Mouse (Mus musculus): ENCODE measurements around the gene Abcb6. TPM values are rescaled to one million over a fixed set of nuclear protein-coding genes. Genes with fewer than 3 reads are reported as not detected.

Gene Abcb6
- polyA plus RNA-seq, 1 experiment from 2014 or later, result 30.8 TPM

GRCm38 (mm10) chr1:75168093-75168471, 12.1 kb downstream of the Abcb6 start:
- H3K4me2 ChIP-seq, result peak overlapping the region; percentile 56
- no peaks in the 10 kb centered on the region for H3K9me3 ChIP-seq
- no peaks in the 10 kb centered on the region for H3K27me3 ChIP-seq
- peak overlapping the region; percentile 55; the same call in 1 of the 2 replicates for H3K9ac ChIP-seq
- peaks cover 25% of the 10 kb centered on the region for H3K36me3 ChIP-seq (replicated peaks)
- H3K4me3 ChIP-seq (replicated peaks), result peak overlapping the region; percentile 61
- 11% methylated on average over 7 of the region's 7 CpGs for WGBS
- ATAC-seq (ENCODE audit: low FRiP score), result peak; percentile 36; the same call in 1 of the 2 replicates
- 0 out of 2 replicates have a peak overlapping the region, but pooled peaks have one; percentile 87 for H3K27ac ChIP-seq
- peaks cover 14% of the 10 kb centered on the region for H3K4me1 ChIP-seq

GRCm38 (mm10) chr1:75160256-75160617, 20.0 kb downstream of the Abcb6 start:
- Histone ChIP-seq H3K4me1 (no peaks in the 10 kb centered on the region), H3K27me3 (no peaks in the 10 kb centered on the region), H3K4me3 (replicated peaks) (no peak overlapping the region), H3K9me3 (no peaks in the 10 kb centered on the region), H3K4me2 (no peak overlapping the region), H3K36me3 (replicated peaks) (no peaks in the 10 kb centered on the region), H3K27ac (no peak overlapping the region), H3K9ac (no peak overlapping the region)
- 82% methylated on average over 4 of the region's 4 CpGs for WGBS
- no peak for ATAC-seq (ENCODE audit: low FRiP score)

- Histone ChIP-seq H3K27ac (no peak overlapping the region), H3K4me3 (replicated peaks) (no peak overlapping the region), H3K9me3 (no peaks in the 10 kb centered on the region), H3K36me3 (replicated peaks) (no peaks in the 10 kb centered on the region), H3K4me1 (no peaks in the 10 kb centered on the region), H3K4me2 (no peak overlapping the region), H3K9ac (no peak overlapping the region), H3K27me3 (no peaks in the 10 kb centered on the region)
- ATAC-seq (ENCODE audit: low FRiP score), result no peak
- 64% methylated on average over 5 of the region's 5 CpGs for WGBS
Measured at GRCm38 (mm10) chr1:75159540-75160255, 20.5 kb downstream of the Abcb6 start.

- Histone ChIP-seq H3K27ac (no peak overlapping the region), H3K4me1 (no peaks in the 10 kb centered on the region), H3K4me3 (replicated peaks) (no peak overlapping the region), H3K9ac (no peak overlapping the region), H3K4me2 (no peak overlapping the region), H3K27me3 (no peaks in the 10 kb centered on the region), H3K36me3 (replicated peaks) (no peaks in the 10 kb centered on the region), H3K9me3 (no peaks in the 10 kb centered on the region)
- ATAC-seq (ENCODE audit: low FRiP score), result no peak
Measured at GRCm38 (mm10) chr1:75158990-75159389, 21.2 kb downstream of the Abcb6 start.

DNA sequence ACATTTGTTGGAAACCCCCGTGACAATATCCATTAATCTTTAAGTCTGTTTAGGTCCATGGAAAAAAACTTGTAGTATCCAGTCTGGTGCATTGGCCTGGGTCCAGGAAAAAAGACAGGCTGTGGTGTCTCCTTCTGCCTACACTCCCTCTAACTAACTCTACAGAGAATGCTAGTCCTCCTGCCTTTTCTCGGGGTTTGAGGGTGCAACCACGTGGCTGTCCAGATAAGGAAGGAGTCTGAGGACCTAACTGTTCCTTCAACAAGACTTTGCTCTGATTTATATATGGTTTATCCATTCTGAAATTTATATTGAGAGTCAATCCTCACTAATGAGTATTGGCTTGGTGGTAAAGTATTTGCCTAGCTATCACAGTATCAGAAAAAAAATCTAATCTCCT, 24.4 kb downstream of the Abcb6 start:
- Histone ChIP-seq H3K4me3 (replicated peaks) (no peak overlapping the region), H3K4me2 (no peak overlapping the region), H3K9me3 (no peaks in the 10 kb centered on the region), H3K36me3 (replicated peaks) (no peaks in the 10 kb centered on the region), H3K9ac (no peak overlapping the region), H3K27ac (no peak overlapping the region), H3K27me3 (no peaks in the 10 kb centered on the region), H3K4me1 (no peaks in the 10 kb centered on the region)
- 75% methylated on average over 3 of the region's 3 CpGs for WGBS
- no peak for ATAC-seq (ENCODE audit: low FRiP score)

DNA sequence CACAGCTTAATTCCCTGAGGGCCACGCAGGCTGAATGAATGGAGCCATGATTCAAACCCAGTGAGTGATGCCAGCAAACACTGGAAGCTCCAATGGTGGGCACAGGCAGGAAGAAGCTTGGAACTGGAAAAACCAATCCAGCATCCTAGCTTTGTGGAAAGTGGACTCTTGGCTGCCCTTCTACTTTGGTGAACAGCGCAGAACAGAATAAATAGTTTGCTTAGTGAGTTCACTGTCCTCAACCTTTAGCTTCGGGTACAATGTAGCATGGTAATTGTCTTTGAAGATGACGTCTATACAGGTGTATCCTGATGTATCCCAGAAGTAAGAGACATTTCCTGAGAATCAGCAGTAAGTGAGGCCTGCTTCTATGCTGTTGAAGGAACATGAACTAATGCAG, 31.5 kb downstream of the Abcb6 start:
- Histone ChIP-seq H3K27ac (no peak overlapping the region), H3K4me1 (peaks cover 12% of the 10 kb centered on the region), H3K9ac (no peak overlapping the region), H3K4me3 (replicated peaks) (no peak overlapping the region), H3K27me3 (no peaks in the 10 kb centered on the region), H3K9me3 (no peaks in the 10 kb centered on the region), H3K4me2 (no peak overlapping the region), H3K36me3 (replicated peaks) (peaks cover 49% of the 10 kb centered on the region)
- ATAC-seq (ENCODE audit: low FRiP score), result no peak
- WGBS, result 93% methylated on average over 4 of the region's 4 CpGs

DNA sequence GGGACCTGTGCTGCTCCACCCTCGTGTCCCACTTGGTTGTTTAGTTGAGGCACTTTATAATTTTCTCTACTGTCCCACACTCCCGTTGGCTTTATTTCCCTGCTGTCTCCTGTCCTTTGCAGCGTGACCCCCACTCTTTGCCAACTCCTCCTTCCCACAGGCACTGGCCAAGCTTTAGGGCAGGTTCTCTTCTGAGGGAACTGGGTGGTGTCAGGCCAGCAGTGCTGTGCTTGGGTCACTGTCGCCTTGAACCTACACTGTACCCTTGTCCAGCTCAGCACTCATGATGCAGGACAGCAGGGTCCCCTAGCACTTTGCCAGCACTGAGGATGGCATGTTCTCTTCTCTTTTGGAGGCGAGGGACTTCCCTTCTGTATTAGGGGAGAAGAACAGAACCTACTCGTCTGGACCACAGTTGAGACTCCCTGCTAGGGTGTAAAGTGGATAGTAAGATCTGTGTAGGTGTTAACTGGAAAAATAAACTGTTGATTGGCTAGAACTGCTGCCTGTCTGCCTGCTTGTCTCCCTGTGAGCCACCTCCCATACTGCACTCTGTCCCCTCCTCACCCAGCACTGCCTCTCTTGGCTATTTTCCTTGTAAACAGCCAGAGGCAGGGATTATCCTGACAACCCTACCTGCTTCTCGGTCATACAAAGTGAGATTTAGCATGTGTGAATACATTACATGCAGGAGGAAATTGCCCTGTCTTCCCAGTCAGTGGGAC, 32.6 kb downstream of the Abcb6 start:
- Histone ChIP-seq H3K9me3 (no peaks in the 10 kb centered on the region), H3K4me3 (replicated peaks) (no peak overlapping the region), H3K4me1 (peaks cover 17% of the 10 kb centered on the region), H3K36me3 (replicated peaks) (peaks cover 49% of the 10 kb centered on the region), H3K9ac (no peak overlapping the region), H3K27ac (no peak overlapping the region), H3K4me2 (no peak overlapping the region), H3K27me3 (no peaks in the 10 kb centered on the region)
- ATAC-seq (ENCODE audit: low FRiP score), result no peak
- 84% methylated on average over 7 of the region's 7 CpGs for WGBS

GRCm38 (mm10) chr1:75145589-75145988, 34.6 kb downstream of the Abcb6 start:
- no peak overlapping the region for H3K9ac ChIP-seq
- no peak overlapping the region for H3K4me2 ChIP-seq
- no peaks in the 10 kb centered on the region for H3K9me3 ChIP-seq
- no peak for ATAC-seq (ENCODE audit: low FRiP score)
- no peaks in the 10 kb centered on the region for H3K27me3 ChIP-seq
- WGBS, result 98% methylated on average over 3 of the region's 3 CpGs
- peaks cover 49% of the 10 kb centered on the region for H3K36me3 ChIP-seq (replicated peaks)
- no peak overlapping the region for H3K27ac ChIP-seq
- H3K4me1 ChIP-seq, result peaks cover 25% of the 10 kb centered on the region
- H3K4me3 ChIP-seq (replicated peaks), result no peak overlapping the region

DNA sequence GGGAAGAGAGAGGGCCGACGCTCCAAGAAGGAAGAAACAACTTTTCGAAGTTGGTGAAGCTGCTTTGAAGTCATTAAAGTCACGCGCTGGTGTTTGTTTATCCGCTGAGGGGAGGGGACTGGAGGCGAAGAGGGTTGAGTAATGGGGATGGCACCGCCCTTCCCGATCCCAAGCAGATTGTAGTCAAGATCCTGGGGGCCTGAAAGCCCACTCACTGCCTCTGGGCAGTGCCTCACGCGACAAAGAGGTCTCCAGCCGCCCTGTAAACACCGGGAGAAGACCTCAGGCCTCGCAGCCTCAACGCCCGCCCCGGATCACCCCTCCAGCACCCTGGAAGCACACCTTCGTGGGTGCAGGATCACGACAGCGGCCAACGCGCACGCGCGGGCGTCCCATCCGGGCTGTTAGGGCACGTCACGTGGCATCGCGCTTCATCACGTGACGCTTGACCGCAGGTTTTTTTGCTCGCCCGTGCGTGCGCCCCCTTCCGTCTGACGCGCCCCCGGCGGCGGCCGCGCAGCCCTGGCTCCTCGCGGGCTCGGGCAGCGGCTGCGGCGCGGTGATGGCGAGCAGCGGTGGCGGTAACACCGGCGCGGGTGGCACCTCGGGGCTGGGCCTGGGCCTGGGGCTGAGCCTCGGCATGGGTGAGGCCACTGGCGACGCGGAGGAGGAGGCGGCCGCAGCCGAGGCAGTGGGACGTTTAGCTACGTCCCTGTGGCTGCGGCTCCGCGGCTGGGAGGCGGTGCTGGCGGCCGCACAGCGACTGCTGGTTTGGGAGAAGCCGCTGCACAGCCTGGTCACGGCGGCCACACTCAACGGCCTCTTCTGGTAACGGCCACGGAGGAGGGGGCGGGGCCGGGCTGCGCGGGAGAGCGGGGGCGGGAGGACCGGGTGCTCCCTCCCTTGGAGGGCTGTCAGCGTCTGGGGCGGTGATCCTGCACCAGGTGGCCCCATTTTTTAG, 37.6 kb downstream of the Abcb6 start, which contains the start of the genes Cnppd1 and Retreg2:
Gene Cnppd1, minus strand, starts transcription at position 411 of the 961 bp plus-strand sequence.
Gene Retreg2, plus strand, starts transcription at position 478 of the 961 bp plus-strand sequence.
- peak within 1 kb of the TSS; percentile 93 for H3K9ac ChIP-seq
- WGBS, result under 1% methylated on average over 90 of the region's 91 CpGs
- H3K4me2 ChIP-seq, result peak within 1 kb of the TSS; percentile 95
- H3K27me3 ChIP-seq, result no peaks in the 10 kb centered on the region
- peak; percentile 94 for ATAC-seq (ENCODE audit: low FRiP score)
- H3K27ac ChIP-seq, result peak within 1 kb of the TSS; percentile 98
- H3K4me1 ChIP-seq, result peaks cover 34% of the 10 kb centered on the region
- peaks cover 49% of the 10 kb centered on the region for H3K36me3 ChIP-seq (replicated peaks)
- H3K9me3 ChIP-seq, result no peaks in the 10 kb centered on the region
- H3K4me3 ChIP-seq (replicated peaks), result peak within 1 kb of the TSS; percentile 87

DNA sequence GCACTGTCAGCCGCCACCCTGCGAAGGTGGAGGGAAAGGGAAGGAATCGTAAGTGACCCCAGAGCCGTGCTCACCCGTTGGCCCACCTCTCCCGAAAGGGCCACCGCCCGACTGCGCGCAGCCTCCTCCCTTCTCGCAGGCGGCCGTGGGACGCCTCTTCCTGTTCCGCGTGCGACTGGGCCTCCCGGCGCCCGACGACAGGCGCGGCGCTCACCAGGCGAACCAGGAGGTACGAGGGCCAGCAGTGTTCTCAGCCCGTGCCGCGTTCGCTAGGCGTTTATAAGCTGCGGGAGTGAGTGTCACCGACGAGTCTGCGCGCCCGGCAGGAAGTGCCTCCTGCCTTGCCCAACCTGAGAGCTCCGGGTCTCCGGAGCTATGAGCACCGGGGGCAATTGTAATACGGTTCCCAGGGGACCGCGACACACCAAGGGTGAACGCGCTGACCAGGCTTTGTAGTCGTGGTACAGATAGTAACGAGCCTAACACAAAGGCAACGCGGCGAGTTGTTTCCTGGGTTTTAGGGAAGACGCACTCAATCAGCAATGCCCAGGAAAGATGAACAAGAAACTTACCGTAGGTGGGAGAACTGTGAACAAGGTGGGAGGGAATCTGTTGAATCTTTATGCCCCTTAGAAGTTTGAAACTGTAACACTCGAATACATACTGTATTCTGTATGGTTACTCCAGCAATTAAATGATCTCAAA, 38.6 kb downstream of the Abcb6 start:
- WGBS, result under 1% methylated on average over 53 of the region's 53 CpGs
- Histone ChIP-seq H3K36me3 (replicated peaks) (peaks cover 49% of the 10 kb centered on the region), H3K9me3 (no peaks in the 10 kb centered on the region)

DNA sequence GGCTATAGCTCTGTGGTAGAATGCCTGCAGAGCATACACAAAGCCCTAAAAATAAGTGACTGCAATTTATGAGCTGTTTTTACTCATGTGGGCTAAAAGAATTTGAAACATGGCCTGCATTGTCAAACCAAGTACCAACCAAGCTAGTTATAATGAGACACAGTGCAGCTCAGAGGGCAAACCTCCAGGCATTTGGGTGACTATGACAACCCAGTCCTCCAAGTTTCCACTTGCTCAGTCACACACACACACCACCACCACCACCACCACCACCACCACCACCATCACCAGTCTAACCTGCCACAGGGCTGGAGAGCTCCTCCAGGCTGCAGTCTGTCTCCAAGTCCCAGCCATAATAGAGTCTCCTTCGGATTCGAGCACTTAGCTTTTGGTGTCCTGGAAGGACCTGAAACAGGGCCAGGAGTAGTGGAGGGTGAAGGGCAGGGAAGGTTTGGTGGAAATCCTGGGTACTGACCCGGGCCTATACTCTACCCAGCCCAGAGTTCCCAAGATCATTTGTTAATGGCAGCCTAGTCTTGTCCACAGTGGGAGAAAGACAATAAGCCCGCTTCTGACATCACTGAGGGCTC, 39.5 kb downstream of the Abcb6 start:
- Histone ChIP-seq H3K4me3 (replicated peaks) (peak overlapping the region; percentile 87), H3K27me3 (no peaks in the 10 kb centered on the region), H3K27ac (no peak overlapping the region), H3K4me2 (peak overlapping the region; percentile 95), H3K9ac (peak overlapping the region; percentile 93), H3K36me3 (replicated peaks) (peaks cover 49% of the 10 kb centered on the region), H3K4me1 (peaks cover 34% of the 10 kb centered on the region), H3K9me3 (no peaks in the 10 kb centered on the region)
- WGBS, result 64% methylated on average over 4 of the region's 4 CpGs
- no peak for ATAC-seq (ENCODE audit: low FRiP score)

More for the DNA sequence above, 38.6 kb downstream of the Abcb6 start:
- Histone ChIP-seq H3K27me3 (no peaks in the 10 kb centered on the region), H3K4me3 (replicated peaks) (peak overlapping the region; percentile 87), H3K4me1 (peaks cover 34% of the 10 kb centered on the region), H3K9ac (peak overlapping the region; percentile 93), H3K27ac (peak overlapping the region; percentile 98; the same call in 1 of the 2 replicates), H3K4me2 (peak overlapping the region; percentile 95)
- peak; percentile 35 for ATAC-seq (ENCODE audit: low FRiP score)

Data from forebrain, embryonic 12.5 days (tissue).